Mouse (Mus musculus): ENCODE data around the gene Micu2. TPM values are rescaled to one million over a fixed set of nuclear protein-coding genes. Genes with fewer than 3 reads are reported as not detected.
"Not testable (repeated sequence)": the region's sequence is repeated elsewhere in the genome, so short reads cannot be mapped to it uniquely, and the experiment has no call there.

Gene Micu2
- total RNA-seq, 2 experiments from 2014 or later, result 25.6 to 26.0 TPM

GRCm38 (mm10) chr14:57911316-57911715 lies 87.7 kb downstream of the Micu2 start:
- DNase-seq (ENCODE audit: extremely low spot score in 1 of 2, low spot score in 2 of 2), result no peak
- no peak for TF ChIP-seq CTCF (IDR thresholded peaks at IDR 0.05)
- intact Hi-C loops (cut with DNase I), result no loop called here
- Histone ChIP-seq H3K4me3 (no peak overlapping the region), H3K27ac (no peak overlapping the region; the same call in 1 of the 2 replicates)

GRCm38 (mm10) chr14:57910501-57911068 lies 88.5 kb downstream of the Micu2 start:
- Histone ChIP-seq H3K27ac (peak overlapping the region; percentile 62), H3K4me3 (peak overlapping the region; percentile 36)
- intact Hi-C loops (cut with DNase I), result loop anchor here (1.0 kb wide), 2 partner anchors 84 to 230 kb away; partner anchors contain the start of genes Mrpl57 and Ska3
- TF ChIP-seq CTCF (IDR thresholded peaks at IDR 0.05), result peak; percentile 75
- peak; percentile 83 to 85 for DNase-seq (ENCODE audit: extremely low spot score in 1 of 2, low spot score in 2 of 2)

- DNase-seq (ENCODE audit: extremely low spot score in 1 of 2, low spot score in 2 of 2), result no peak
- no peak for TF ChIP-seq CTCF (IDR thresholded peaks at IDR 0.05)
- Histone ChIP-seq H3K27ac (peak overlapping the region; percentile 63; the same call in 1 of the 2 replicates), H3K4me3 (no peak overlapping the region)
- intact Hi-C loops (cut with DNase I), result loop anchor here (5.0 to 10.0 kb wide), 2 partner anchors 112 to 534 kb away; partner anchors contain the start of gene Sap18
Measured at GRCm38 (mm10) chr14:57909297-57909696, 89.8 kb downstream of the Micu2 start.

- H3K4me3 ChIP-seq, result no peak overlapping the region
- TF ChIP-seq CTCF (IDR thresholded peaks at IDR 0.05), result no peak
- H3K27ac ChIP-seq, result peak overlapping the region; percentile 63
- DNase-seq (ENCODE audit: extremely low spot score in 1 of 2, low spot score in 2 of 2), result no peak
- intact Hi-C loops (cut with DNase I), result loop anchor here (5.0 to 10.0 kb wide), 2 partner anchors 111 to 534 kb away; partner anchors contain the start of gene Sap18
Measured at GRCm38 (mm10) chr14:57908431-57908830, 90.6 kb downstream of the Micu2 start.

- Histone ChIP-seq H3K27ac (peak overlapping the region; percentile 48; the same call in 1 of the 2 replicates), H3K4me3 (no peak overlapping the region)
- intact Hi-C loops (cut with DNase I), result loop anchor here (10.0 kb wide), 1 partner anchor 527 kb away; no protein-coding TSS in a partner anchor
- DNase-seq (ENCODE audit: extremely low spot score in 1 of 2, low spot score in 2 of 2), result no peak
- no peak for TF ChIP-seq CTCF (IDR thresholded peaks at IDR 0.05)
Measured at GRCm38 (mm10) chr14:57901998-57902397, 97.1 kb downstream of the Micu2 start.

DNA sequence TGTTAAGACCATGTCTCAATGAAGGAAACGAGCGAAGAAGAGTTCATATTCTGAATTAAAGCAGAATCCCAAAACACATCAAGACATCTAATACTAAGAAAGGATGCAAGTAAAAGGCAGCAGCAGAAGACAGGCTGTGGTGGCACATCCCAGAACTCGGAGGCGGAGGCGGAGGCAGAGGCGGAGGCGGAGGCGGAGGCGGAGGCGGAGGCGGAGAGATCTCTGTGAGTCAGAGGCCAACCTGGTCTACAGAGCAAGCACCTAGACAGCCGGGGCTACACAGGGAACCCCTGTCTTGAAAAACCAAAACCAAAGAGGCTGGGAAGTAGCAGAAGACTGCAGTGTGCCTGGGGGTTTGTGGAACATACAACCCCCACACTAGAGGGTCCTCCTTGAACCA lies 102.2 kb downstream of the Micu2 start:
- TF ChIP-seq CTCF (IDR thresholded peaks at IDR 0.05), result no peak
- no peak overlapping the region for H3K4me3 ChIP-seq
- intact Hi-C loops (cut with DNase I), result no loop called here

GRCm38 (mm10) chr14:57896088-57896871 lies 102.8 kb downstream of the Micu2 start:
- DNase-seq (ENCODE audit: extremely low spot score in 1 of 2, low spot score in 2 of 2); intact Hi-C loops (cut with DNase I); H3K27ac ChIP-seq; H3K4me3 ChIP-seq: not testable (repeated sequence)

More for the DNA sequence above, 102.2 kb downstream of the Micu2 start:
- no peak overlapping the region for H3K27ac ChIP-seq
- no peak for DNase-seq (ENCODE audit: extremely low spot score in 1 of 2, low spot score in 2 of 2)

- no peak for DNase-seq (ENCODE audit: extremely low spot score in 1 of 2, low spot score in 2 of 2)
Measured at GRCm38 (mm10) chr14:57894346-57894745, 104.7 kb downstream of the Micu2 start.

GRCm38 (mm10) chr14:57892961-57893360 lies 106.1 kb downstream of the Micu2 start:
- no peak overlapping the region for H3K27ac ChIP-seq
- H3K4me3 ChIP-seq, result no peak overlapping the region
- TF ChIP-seq CTCF (IDR thresholded peaks at IDR 0.05), result no peak
- intact Hi-C loops (cut with DNase I), result no loop called here
- DNase-seq (ENCODE audit: extremely low spot score in 1 of 2, low spot score in 2 of 2), result no peak

More at GRCm38 (mm10) chr14:57894346-57894745, 104.7 kb downstream of the Micu2 start:
- Histone ChIP-seq H3K4me3 (no peak overlapping the region), H3K27ac (no peak overlapping the region)
- intact Hi-C loops (cut with DNase I), result no loop called here
- TF ChIP-seq CTCF (IDR thresholded peaks at IDR 0.05), result no peak

GRCm38 (mm10) chr14:57890011-57890842 lies 108.8 kb downstream of the Micu2 start, which contains the start of gene Zdhhc20:
Gene Zdhhc20 (minus strand): TSS chr14:57890276.
- H3K4me3 ChIP-seq, result peak within 1 kb of the TSS; percentile 69
- H3K27ac ChIP-seq, result peak within 1 kb of the TSS; percentile 95
- intact Hi-C loops (cut with DNase I), result no loop called here
- peak; percentile 96 for DNase-seq (ENCODE audit: extremely low spot score in 1 of 2, low spot score in 2 of 2)
- no peak for TF ChIP-seq CTCF (IDR thresholded peaks at IDR 0.05)

DNA sequence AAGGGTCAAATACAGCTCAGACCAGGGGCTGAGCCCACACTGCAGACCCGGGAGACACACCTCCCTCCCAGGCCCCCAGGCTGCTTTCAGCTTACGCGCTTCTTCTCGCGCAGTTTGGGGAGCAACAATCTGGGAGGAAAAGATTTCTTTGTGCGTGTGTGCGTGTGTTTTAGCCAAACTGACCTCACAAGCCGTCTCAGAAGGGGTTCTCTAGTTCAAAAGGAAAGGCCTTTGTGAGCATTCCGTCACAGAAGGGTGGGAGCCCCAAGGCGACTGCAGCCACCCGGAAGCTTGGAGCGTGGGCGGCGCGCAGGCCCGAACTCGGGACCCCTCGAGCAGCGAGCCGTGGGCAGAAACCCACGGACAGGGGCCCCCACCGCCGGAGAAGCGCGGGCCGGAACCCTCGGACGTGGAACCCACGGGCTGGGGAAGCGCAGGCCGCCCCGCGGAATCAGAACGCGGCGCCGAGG lies 109.5 kb downstream of the Micu2 start:
- Histone ChIP-seq H3K27ac (peak overlapping the region; percentile 95), H3K4me3 (peak overlapping the region; percentile 69)
- intact Hi-C loops (cut with DNase I), result no loop called here
- TF ChIP-seq CTCF (IDR thresholded peaks at IDR 0.05), result no peak
- peak in 1 of 2 experiments; percentile 45 for DNase-seq (ENCODE audit: extremely low spot score in 1 of 2, low spot score in 2 of 2)
